Mouse (Mus musculus): ENCODE results near the gene Arhgef39.
"Not testable (repeated sequence)": the region's sequence is repeated elsewhere in the genome, so short reads cannot be mapped to it uniquely, and the experiment has no call there.

The Arhgef39 gene

DNA sequence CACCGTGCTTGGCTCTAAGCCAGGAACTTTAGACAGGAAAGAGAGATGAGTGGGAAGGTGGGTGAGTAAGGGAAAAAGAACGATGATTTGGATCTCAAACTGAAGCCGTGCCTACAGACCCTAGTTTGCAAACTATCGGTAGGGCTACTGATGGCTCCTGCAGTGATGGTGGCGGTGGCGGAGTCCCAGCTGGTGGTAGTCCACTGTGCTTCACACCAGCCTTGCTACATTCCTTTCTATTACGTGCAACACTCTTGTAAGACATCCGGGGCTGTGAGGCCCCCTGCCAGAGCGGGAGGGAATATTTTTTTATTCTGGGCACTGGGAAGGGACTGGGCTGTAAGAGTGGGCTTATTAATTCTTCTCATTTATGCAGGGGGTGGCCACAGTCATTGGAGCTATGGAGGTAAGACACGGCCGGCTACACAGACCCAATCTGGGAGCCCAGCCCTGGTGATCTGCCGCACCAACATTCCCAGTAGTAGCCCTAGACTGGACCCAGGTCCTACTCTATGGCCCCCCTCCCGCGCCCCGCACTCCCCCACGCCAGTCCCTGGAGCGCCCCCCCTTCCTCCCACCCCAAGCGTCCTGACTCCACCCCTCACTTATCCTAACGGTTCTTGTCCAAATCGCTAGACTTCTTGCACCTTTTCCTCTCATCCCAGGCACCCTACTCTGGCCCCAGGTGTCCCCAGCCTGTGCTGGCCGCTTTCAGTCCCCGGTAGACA is 8.6 kb upstream of the Arhgef39 start:
- no peak for DNase-seq (ENCODE audit: low spot score in 2 of 2)

DNA sequence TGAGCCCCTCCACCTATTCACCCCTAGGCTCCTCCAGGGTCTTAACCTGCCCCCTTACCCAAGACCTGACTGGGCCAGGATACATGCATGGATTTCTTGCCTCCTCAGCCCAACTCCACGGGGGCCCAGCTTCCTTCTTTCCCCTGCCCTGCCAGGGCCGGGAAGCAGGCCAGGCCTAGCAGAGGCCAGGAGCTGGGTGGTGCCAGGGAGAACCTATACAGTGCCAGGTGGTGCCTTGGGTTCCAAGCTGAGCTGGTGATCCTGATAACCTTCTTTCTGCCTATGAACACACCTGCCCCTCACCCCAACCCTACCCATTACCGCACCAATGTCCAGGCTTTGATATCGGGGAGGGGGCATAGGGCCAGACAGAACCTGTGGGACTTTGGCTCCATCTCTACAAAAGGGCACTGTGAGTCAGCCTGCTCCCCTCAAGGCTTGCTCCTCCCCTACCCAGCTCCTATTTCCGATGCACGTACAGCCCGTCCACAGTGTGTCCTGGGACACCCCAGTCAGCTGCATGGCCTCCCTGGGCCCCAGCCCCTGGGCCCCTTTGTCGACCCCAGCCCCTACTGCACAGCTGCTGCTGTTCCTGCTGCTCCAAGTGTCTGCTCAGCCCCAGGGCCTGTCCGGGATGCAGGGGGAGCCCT is 7.2 kb upstream of the Arhgef39 start, which contains the start of gene Car9:
TSS of gene Car9 (plus strand) at position 431 of the 650 bp plus-strand sequence.
- no peak for DNase-seq (ENCODE audit: low spot score in 2 of 2)

DNA sequence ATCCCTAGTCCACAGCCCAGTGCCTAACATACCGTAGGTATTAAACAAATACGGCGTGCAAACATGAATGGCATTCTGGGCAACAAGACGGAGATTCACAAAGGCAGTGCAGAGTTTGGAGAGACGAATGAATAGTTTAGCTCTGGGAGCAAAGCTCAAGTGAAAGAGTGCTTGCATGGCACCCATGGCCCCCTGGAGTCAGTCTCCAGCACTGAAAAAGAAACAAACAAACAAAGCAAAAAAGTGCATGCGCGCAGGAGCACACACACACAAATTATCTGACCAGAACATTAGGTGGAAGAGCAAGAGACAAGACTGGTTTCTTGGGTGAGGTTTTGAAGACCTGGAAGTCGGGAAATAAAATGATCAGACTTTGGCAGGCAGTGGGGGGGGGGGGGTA is 6.6 kb upstream of the Arhgef39 start:
- DNase-seq (ENCODE audit: low spot score in 2 of 2): no peak

- DNase-seq (ENCODE audit: low spot score in 2 of 2): no peak
These were observed 4.8 kb upstream of the Arhgef39 start for GRCm38 (mm10) chr4:43504269-43504668.

DNA sequence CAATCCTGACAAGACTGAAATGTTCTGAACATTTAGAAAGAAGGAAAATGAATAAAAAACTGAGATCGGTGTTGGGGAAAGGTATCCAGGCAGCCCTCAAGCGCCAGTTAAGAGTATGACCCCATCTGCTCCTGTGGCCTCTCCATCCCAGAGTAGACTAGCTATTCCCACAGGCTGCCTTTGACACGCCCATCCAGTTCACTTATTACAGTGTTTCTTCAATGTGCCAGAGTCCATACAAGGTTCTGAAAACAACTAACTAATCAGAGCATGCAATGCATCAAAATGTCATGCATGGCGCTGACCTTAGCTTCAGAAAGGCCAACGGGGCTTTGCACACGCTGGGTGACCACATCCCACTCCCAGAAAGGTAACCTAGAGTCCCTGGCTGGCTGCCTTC is 4.0 kb upstream of the Arhgef39 start:
- DNase-seq (ENCODE audit: low spot score in 2 of 2): no peak

DNA sequence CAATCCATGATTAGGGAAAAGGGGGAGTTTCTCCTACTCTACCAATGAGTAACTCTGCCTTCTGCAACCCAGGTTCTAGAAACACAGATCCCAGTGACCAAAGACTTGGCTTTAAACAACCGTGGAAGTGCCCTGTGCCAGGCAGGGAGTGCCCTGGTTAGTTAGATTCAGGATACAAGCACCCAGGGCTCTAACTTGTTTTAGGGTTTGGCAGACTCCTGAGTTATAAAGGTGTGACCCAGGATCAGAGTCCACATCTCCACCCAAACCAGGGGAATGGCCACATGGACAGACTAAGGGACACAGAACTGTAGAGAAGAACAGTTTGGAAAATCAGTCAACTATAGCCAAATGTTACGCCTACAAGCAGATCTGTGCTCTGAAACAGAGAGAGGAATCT is 3.5 kb upstream of the Arhgef39 start:
- no peak for DNase-seq (ENCODE audit: low spot score in 2 of 2)

DNA sequence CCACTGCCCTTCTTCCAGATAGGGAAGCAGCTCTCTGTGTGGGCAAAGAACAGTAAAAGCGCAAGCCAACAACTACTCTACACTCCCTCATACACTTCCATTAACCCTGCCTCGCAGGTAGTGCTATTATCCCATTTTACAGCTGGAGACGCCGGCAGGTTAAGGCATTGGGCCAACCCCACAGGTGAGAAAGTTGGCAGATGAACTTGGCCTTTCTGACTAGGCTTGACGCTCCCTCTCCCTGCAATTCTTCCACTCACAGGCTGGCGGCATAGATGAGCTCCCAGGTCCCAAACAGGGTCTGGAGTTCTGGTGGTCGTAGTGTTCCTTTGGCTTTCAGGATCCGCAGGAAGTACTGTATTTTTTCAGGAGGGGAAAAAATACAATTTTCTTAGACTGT is 512 bp downstream of the Arhgef39 start:
- DNase-seq (ENCODE audit: low spot score in 2 of 2): no peak

DNA sequence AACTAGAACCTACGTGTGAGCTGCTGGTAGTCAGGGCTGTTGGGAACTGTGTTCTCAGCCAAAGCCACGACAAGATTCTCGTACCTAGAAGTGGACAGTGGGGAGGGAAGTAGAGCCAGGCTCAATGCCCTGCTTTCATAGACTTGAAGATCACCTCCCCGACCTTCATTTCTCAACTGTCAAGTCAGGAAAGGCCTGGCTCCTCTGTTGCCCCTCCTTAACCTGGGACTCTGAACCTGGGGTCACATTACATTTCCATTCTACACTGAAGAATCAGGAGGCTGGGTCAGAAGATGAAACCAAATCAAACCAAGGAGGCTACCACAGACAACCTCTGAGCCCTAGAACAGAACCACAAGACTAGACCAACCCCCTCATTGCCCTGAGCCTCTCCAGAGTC is 1.5 kb downstream of the Arhgef39 start:
- no peak for DNase-seq (ENCODE audit: low spot score in 2 of 2)

- no peak for DNase-seq (ENCODE audit: low spot score in 2 of 2)
These were observed 2.1 kb downstream of the Arhgef39 start for GRCm38 (mm10) chr4:43497405-43497804.

DNA sequence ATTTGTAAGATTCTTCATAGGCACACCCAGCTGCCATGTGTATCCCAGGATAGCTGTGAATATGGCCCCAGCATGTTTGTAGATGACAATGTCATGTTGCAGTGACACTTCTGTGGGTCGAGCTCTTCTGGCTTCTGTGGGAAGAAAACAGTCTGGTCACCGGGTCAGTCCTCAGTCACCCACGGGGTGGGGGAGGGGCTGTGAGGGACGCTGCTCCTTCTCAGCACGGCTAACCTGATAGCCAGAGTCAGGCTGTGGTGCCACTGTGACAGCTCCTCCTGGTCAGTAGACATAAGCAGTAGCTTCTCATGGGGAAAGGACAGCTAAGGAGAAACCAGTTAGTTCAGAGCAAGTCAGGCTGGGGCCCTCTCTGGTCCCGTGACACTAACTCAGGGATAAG is 2.9 kb downstream of the Arhgef39 start:
- no peak for DNase-seq (ENCODE audit: low spot score in 2 of 2)

DNA sequence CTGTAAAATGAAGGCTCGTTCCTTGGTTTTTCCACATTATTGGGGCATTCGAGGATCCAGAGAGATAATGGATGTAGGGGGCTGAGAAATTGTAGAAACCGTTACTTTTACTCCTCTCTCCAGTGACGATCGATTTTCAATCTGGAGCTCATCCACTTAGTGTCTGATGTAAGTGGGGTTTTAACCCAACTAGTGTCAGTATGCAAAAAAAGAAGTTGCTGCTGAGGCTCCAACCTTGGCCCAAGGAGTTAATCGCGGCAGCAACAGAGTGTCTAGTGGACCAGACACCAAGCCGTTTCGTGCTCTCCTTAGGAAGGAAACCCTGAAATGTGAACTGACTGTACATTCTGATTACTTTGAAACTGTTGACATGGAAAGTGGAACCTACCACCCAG is 5.7 kb downstream of the Arhgef39 start:
- DNase-seq (ENCODE audit: low spot score in 2 of 2): no peak

DNA sequence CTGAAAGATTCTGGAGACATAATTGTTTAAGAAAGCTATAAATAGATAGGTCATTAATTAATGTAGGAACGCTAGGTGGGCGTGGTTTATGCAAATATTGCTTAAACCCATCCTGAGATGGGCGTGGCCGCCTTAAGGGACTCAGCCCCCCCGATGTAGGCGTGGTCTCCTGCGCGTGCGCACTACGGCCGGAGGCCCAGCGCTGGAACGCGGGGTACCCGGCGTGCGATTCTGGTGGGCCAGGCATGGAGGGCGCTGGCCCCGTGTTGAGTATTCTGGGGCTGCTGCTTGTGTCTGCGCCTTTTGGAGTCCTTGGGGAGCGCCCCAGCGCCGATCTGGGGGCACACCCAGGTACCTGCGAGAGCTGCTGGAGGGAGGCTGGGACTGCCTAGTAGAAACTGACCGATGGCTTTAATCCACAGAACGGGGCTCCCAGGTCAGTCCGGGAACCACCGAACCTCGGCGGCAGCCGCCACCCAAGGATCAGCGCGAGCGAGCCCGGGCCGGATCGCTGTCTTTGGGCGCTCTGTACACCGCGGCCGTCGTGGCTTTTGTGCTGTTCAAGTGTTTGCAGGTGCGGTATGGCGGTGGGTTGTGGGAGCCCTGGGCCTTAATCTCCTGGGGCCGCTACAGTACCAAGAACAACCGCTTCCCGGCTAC is 6.2 kb downstream of the Arhgef39 start:
- peak; percentile 95 to 99 for DNase-seq (ENCODE audit: low spot score in 2 of 2)

- peak; percentile 79 to 80 for DNase-seq (ENCODE audit: low spot score in 2 of 2)
These were observed 6.7 kb downstream of the Arhgef39 start, which contains the start of gene Ccdc107 for GRCm38 (mm10) chr4:43492821-43493185. Gene Ccdc107 (plus strand): TSS chr4:43492900.

DNA sequence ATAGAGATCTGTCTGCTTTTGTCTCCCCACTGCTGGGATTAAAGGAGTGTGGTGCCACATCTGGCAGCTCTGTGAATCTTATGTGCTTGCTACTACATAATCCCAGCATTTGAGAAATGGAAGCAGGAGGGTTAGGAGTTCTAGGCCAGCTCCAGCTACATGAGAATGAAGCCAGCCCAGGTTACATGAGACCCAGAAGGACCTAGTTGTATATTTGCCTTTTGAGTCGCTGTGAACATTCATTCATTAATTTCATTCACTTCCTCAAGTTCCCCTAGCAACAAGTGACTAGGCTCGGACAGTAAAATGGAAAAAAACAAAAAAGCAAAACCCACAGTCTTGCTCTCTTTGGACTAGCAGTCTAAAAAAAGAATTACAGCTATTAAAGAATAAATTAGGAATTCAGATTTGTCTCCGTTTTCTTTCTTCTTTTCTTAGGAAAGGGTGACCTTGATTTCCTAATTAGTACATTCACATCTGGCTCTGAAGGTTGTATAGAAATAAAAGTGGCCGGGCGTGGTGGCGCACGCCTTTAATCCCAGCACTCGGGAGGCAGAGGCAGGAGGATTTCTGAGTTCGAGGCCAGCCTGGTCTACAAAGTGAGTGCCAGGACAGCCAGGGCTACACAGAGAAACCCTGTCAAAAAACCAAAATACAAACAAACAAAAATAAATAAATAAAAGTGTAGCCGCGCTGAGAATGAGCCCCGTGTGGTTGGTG is 7.2 kb downstream of the Arhgef39 start:
- no peak for DNase-seq (ENCODE audit: low spot score in 2 of 2)

- DNase-seq (ENCODE audit: low spot score in 2 of 2): no peak
These were observed 8.7 kb downstream of the Arhgef39 start for GRCm38 (mm10) chr4:43490801-43491200.

DNA sequence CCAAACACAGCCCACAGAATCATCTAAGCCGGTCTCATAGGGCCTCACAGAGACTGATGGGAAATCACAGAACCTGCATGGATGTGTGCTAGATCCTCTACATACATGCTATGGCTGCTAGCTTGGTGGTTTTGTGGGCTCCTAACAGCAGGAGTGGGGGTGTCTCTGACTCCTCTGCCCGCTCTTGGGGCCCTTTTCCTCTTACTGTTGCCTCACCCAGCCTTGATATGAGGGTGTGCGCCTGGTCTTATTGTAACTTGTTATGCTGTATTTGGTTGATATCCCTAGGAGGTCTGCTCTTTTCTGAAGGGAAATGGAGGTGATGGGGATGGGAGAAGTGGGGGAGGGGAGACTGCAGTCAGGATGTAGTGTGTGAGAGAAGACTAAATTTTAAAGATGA is 9.9 kb downstream of the Arhgef39 start:
- no peak for DNase-seq (ENCODE audit: low spot score in 2 of 2)

GRCm38 (mm10) chr4:43485666-43486065 is 13.8 kb downstream of the Arhgef39 start:
- DNase-seq (ENCODE audit: low spot score in 2 of 2): not testable (repeated sequence)

DNA sequence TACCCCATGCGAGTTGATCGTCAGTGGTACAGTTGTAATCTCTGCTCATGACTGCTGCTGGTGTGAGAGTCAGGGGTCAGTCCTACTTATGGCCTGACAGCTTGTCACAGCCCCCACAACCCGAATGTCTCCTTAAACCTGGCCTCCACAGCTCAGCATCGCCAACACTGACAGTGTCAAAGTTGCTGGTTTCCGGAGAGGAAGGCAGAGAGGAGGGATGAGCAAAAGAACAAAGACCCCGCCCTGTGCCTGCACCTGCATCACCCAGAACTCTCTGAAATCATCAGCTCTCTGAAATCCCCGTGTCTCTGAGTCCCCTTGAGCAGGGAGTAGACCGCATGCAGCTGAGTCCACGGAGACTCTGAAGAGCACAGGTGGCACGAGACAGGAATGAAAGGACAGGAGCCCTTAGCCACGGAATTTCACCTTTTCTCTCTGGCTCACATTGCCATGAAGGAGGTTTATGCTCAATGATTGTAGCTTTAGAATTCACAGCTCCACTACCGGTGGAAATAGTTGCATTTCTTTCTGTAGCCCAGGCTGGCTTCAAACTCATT is 15.9 kb downstream of the Arhgef39 start, which contains the start of gene Sit1:
TSS of gene Sit1 (minus strand) at position 200 of the 557 bp plus-strand sequence.
- DNase-seq (ENCODE audit: low spot score in 2 of 2): no peak

DNA sequence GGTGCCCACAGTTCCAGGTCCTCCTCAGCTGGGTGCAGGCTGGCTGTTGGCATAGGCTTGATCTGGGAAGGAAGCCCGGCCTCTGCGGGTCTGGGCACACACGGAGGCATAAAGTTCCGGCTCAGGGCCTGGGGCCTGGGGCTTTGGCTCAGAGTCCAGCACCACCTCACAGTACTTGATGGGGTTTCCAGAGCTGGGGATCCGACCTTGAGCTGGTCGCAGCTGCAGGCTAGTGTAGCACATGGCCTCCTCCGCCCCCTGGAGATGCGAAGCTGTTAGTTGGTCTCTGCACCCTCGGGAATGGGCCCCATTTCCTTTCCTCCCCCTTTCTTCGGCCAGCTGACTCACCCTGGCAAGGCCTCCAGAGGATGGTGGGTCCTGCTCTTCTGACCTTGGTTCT is 16.9 kb downstream of the Arhgef39 start:
- no peak for DNase-seq (ENCODE audit: low spot score in 2 of 2)

DNA sequence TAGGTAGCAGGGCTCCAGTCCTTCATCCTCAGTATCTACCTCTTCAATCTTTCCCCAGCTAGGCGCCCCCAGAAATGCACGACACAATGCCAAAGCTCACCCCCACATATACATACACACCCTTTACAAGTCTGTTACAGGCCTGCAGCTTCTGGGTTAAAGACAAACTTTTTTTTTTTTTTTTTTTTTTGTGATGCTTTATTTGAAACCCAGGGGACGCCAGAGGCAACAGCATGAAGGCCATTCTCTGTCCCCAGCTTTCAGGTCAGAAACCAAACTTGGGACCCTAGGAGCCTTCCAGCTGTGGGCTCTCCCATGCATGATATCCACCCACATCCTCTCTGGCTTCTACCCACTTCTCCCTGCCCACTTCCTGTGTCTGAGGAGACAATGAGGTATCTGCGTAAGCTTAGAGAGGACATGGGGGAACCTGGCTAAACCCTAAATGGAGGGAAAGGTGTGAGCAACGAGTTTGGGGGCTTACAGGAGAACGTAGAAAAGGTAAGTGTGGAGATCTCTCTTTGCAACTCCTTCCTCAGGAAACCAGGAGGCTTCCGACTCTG is 17.5 kb downstream of the Arhgef39 start:
- no peak for DNase-seq (ENCODE audit: low spot score in 2 of 2)

GRCm38 (mm10) chr4:43480985-43481384 is 18.5 kb downstream of the Arhgef39 start:
- no peak for DNase-seq (ENCODE audit: low spot score in 2 of 2)
